In genomic region chr7:127402980-127403379, GRCm38 (mm10) we compare ENCODE assay signal across 19 mouse cellular contexts. TPM values are rescaled to one million over a fixed set of nuclear protein-coding genes. Genes with fewer than 3 reads are reported as not detected.
A peak's percentile ranks its signal among the peaks of the same experiment; 100 is the strongest.
DNase-seq lines count a peak whose midpoint lies in the region; ATAC-seq and TF ChIP-seq lines count a peak whose summit lies in the region.
"Had no signal": no experiment of that assay in that cellular context is flagged by ENCODE, and none has a peak within 500 bp of the region (broad histone marks: within the 10 kb centered on the region; RNA-seq: fewer than 3 reads in every experiment).

No protein-coding gene starts in this region.

- no peak overlapping the region for H3K4me2 ChIP-seq in liver, postnatal 0 days (ENCODE audit: low read depth, low read length)
- no peak overlapping the region for H3K4me2 ChIP-seq in liver, embryonic 11.5 days
- H3K4me2 ChIP-seq: forebrain, embryonic 13.5 days; liver, embryonic 13.5 days; midbrain, embryonic 12.5 days had no signal

- H3K27me3 ChIP-seq in liver, postnatal 0 days (ENCODE audit: insufficient read depth, low read length) = no peaks in the 10 kb centered on the region
- no peaks in the 10 kb centered on the region for H3K27me3 ChIP-seq in liver, embryonic 11.5 days (replicated peaks; ENCODE audit: control insufficient read depth, insufficient read depth, low read length)
- no peaks in the 10 kb centered on the region for H3K27me3 ChIP-seq in ES-Bruce4 (ENCODE audit: control insufficient read depth, insufficient read depth, low read length, poor library complexity, severe bottlenecking)
- H3K27me3 ChIP-seq: forebrain, embryonic 13.5 days; midbrain, embryonic 12.5 days had no signal

- H3K4me1 ChIP-seq in liver, postnatal 0 days (ENCODE audit: insufficient read depth) = peaks cover 5% of the 10 kb centered on the region; the same call in 1 of the 2 replicates
- peaks cover 4% of the 10 kb centered on the region; the same call in 1 of the 2 replicates for H3K4me1 ChIP-seq in liver, embryonic 11.5 days (replicated peaks; ENCODE audit: control insufficient read depth, insufficient read depth, low read length)
- no peaks in the 10 kb centered on the region for H3K4me1 ChIP-seq in ES-Bruce4 (ENCODE audit: control insufficient read depth, insufficient read depth, low read length)

- TF ChIP-seq POLR2A in ES-Bruce4 (IDR thresholded peaks at IDR 0.05; ENCODE audit: insufficient read depth, low read length) = no peak

- no peaks in the 10 kb centered on the region for H3K9me3 ChIP-seq in liver, postnatal 0 days (ENCODE audit: low read length)
- no peaks in the 10 kb centered on the region for H3K9me3 ChIP-seq in liver, embryonic 11.5 days (ENCODE audit: control insufficient read depth, low read length)
- H3K9me3 ChIP-seq in ES-Bruce4 (replicated peaks; ENCODE audit: control insufficient read depth, insufficient read depth, low read length, poor library complexity, severe bottlenecking) = no peaks in the 10 kb centered on the region
- H3K9me3 ChIP-seq: forebrain, embryonic 13.5 days; liver, embryonic 13.5 days; midbrain, embryonic 12.5 days had no signal

- intact Hi-C loops in gastrocnemius, adult 2 months (cut with DNase I) = no loop called here

- DNase-seq in gastrocnemius, adult 2 months = no peak
- no peak for DNase-seq in gastrocnemius, postnatal 10 days
- no peak for DNase-seq in liver, postnatal 0 days
- no peak for DNase-seq in liver, embryonic 11.5 days (ENCODE audit: low spot score)
- DNase-seq in cerebellum, postnatal 25 days = no peak
- DNase-seq in urinary bladder, postnatal 4 days (ENCODE audit: low spot score in 2 of 2) = no peak
- DNase-seq: cerebellum, adult 11 months; cerebellum, postnatal 14 days; heart, postnatal 4 days; kidney, adult 8-10 months; kidney, postnatal 4 days; liver, embryonic 13.5 days; lung, postnatal 36 days; right cerebral cortex, postnatal 14 days had no signal

- H3K36me3 ChIP-seq in liver, postnatal 0 days (replicated peaks; ENCODE audit: insufficient read depth, low read length) = no peaks in the 10 kb centered on the region
- 0 out of 2 replicates have a peak, but pooled peaks cover 3% of the 10 kb centered on the region for H3K36me3 ChIP-seq in liver, embryonic 11.5 days (ENCODE audit: control insufficient read depth, insufficient read depth, low read length)
- H3K36me3 ChIP-seq in ES-Bruce4 (ENCODE audit: control insufficient read depth, insufficient read depth, low read length, poor library complexity, severe bottlenecking) = no peaks in the 10 kb centered on the region
- H3K36me3 ChIP-seq: midbrain, embryonic 12.5 days had no signal

- H3K27ac ChIP-seq in gastrocnemius, adult 2 months = no peak overlapping the region
- H3K27ac ChIP-seq in liver, postnatal 0 days (ENCODE audit: low read depth) = no peak overlapping the region
- no peak overlapping the region for H3K27ac ChIP-seq in liver, embryonic 11.5 days (ENCODE audit: low read depth, low read length)
- H3K27ac ChIP-seq in ES-Bruce4 (ENCODE audit: insufficient read depth, low read length) = no peak overlapping the region
- H3K27ac ChIP-seq: forebrain, embryonic 13.5 days; liver, embryonic 13.5 days; midbrain, embryonic 12.5 days had no signal

- H3K4me3 ChIP-seq in gastrocnemius, adult 2 months = no peak overlapping the region
- H3K4me3 ChIP-seq in liver, postnatal 0 days (ENCODE audit: low read depth, low read length) = no peak overlapping the region
- no peak overlapping the region for H3K4me3 ChIP-seq in liver, embryonic 11.5 days (ENCODE audit: low read depth, low read length)
- no peak overlapping the region for H3K4me3 ChIP-seq in ES-Bruce4 (ENCODE audit: low read depth, low read length)
- H3K4me3 ChIP-seq: forebrain, embryonic 13.5 days; liver, embryonic 13.5 days; midbrain, embryonic 12.5 days had no signal

- 66% methylated on average over 2 of the region's 2 CpGs for WGBS in liver, postnatal 0 days (ENCODE audit: insufficient replicate concordance)
- WGBS in liver, embryonic 11.5 days = 48% methylated on average over 2 of the region's 2 CpGs

- ATAC-seq in liver, postnatal 0 days = no peak
- ATAC-seq in liver, embryonic 11.5 days (replicated peaks; ENCODE audit: low FRiP score) = no peak
- peak; percentile 58; the same call in 1 of the 2 replicates for ATAC-seq in megakaryocyte-erythroid progenitor cell, adult 5-6 weeks (replicated peaks; ENCODE audit: low FRiP score, low TSS enrichment, poor library complexity, severe bottlenecking)
- ATAC-seq: forebrain, embryonic 13.5 days; hindbrain, embryonic 16.5 days had no signal

- no peak overlapping the region for H3K9ac ChIP-seq in liver, postnatal 0 days (replicated peaks)
- H3K9ac ChIP-seq in liver, embryonic 11.5 days (ENCODE audit: low read depth, low read length) = no peak overlapping the region
- no peak overlapping the region for H3K9ac ChIP-seq in ES-Bruce4 (ENCODE audit: low read depth, poor library complexity, severe bottlenecking)
- H3K9ac ChIP-seq: forebrain, embryonic 13.5 days; liver, embryonic 13.5 days; midbrain, embryonic 12.5 days had no signal

- no peak for TF ChIP-seq EP300 in liver, postnatal 0 days (IDR thresholded peaks at IDR 0.05; ENCODE audit: low read depth)
- TF ChIP-seq EP300 in ES-Bruce4 (IDR thresholded peaks at IDR 0.05; ENCODE audit: insufficient read depth, low read depth, low read length) = no peak

- peak; percentile 17; the same call in 1 of the 2 replicates for TF ChIP-seq CTCF in gastrocnemius, adult 2 months (IDR thresholded peaks at IDR 0.05)
- peak; percentile 41 for TF ChIP-seq CTCF in liver, postnatal 0 days (IDR thresholded peaks at IDR 0.05; ENCODE audit: low read depth)
- peak; percentile 52 for TF ChIP-seq CTCF in ES-Bruce4 (IDR thresholded peaks at IDR 0.05; ENCODE audit: low read depth, low read length)

RNA-seq across cellular contexts. Expression of gene Zfp764, which starts 3.6 kb away (rescaled TPM):
- total RNA-seq in gastrocnemius, adult 2 months (2021) = 1 to 10 TPM; 1.7 to 2.5 TPM
- 1 to 10 TPM; 2.8 to 4.3 TPM for total RNA-seq in gastrocnemius, postnatal 10 days (2021)
- polyA plus RNA-seq in liver, postnatal 0 days (2015; fragmentation: Nextera tagmentation; extraction: Ambion mirVana) = 0.98 and 1.1 TPM in 2 replicates
- polyA plus RNA-seq in liver, embryonic 11.5 days (2014; fragmentation: Nextera tagmentation; extraction: Ambion mirVana) = 4.6 and 4.8 TPM in 2 replicates
- polyA plus RNA-seq in ES-Bruce4 (2011; ENCODE audit: insufficient read depth, insufficient read length, low read depth, missing spikeins) = 1.4 and 1.9 TPM in 2 replicates
- 1.8 and 6.5 TPM in 2 replicates for total RNA-seq in megakaryocyte-erythroid progenitor cell, adult 5-6 weeks (2014; fragmentation: Nextera tagmentation)
- total RNA-seq in megakaryocyte-erythroid progenitor cell, adult 5-6 weeks (2017) = 3.7 and 4.2 TPM in 2 replicates

RNA-seq across cellular contexts. Expression of gene E430018J23Rik, which starts 9.6 kb away (rescaled TPM):
- total RNA-seq in gastrocnemius, adult 2 months (2021) = 1 to 10 TPM; 1.2 to 1.3 TPM
- total RNA-seq in gastrocnemius, postnatal 10 days (2021) = 1 to 10 TPM; 2.9 to 3.7 TPM
- polyA plus RNA-seq in liver, postnatal 0 days (2015; fragmentation: Nextera tagmentation; extraction: Ambion mirVana) = 1.9 and 2.6 TPM in 2 replicates
- polyA plus RNA-seq in liver, embryonic 11.5 days (2014; fragmentation: Nextera tagmentation; extraction: Ambion mirVana) = 3.3 and 4.2 TPM in 2 replicates
- 2.0 and 6.1 TPM in 2 replicates for polyA plus RNA-seq in ES-Bruce4 (2011; ENCODE audit: insufficient read depth, insufficient read length, low read depth, missing spikeins)
- 3.1 and 8.6 TPM in 2 replicates for total RNA-seq in megakaryocyte-erythroid progenitor cell, adult 5-6 weeks (2014; fragmentation: Nextera tagmentation)
- 7.8 TPM in 2 replicates for total RNA-seq in megakaryocyte-erythroid progenitor cell, adult 5-6 weeks (2017)

RNA-seq across cellular contexts. Expression of gene 9130019O22Rik, which starts 16.0 kb away (rescaled TPM):
- total RNA-seq in gastrocnemius, adult 2 months (2021) = 1 to 10 TPM; 1.6 to 2.4 TPM
- 1 to 10 TPM; 1.7 to 2.7 TPM for total RNA-seq in gastrocnemius, postnatal 10 days (2021)
- 0.89 and 1.2 TPM in 2 replicates for polyA plus RNA-seq in liver, postnatal 0 days (2015; fragmentation: Nextera tagmentation; extraction: Ambion mirVana)
- polyA plus RNA-seq in liver, embryonic 11.5 days (2014; fragmentation: Nextera tagmentation; extraction: Ambion mirVana) = 2.4 and 3.0 TPM in 2 replicates
- polyA plus RNA-seq in ES-Bruce4 (2011; ENCODE audit: insufficient read depth, insufficient read length, low read depth, missing spikeins) = 1.7 and 2.1 TPM in 2 replicates
- total RNA-seq in megakaryocyte-erythroid progenitor cell, adult 5-6 weeks (2014; fragmentation: Nextera tagmentation) = 2.3 and 4.0 TPM in 2 replicates
- 3.6 and 4.8 TPM in 2 replicates for total RNA-seq in megakaryocyte-erythroid progenitor cell, adult 5-6 weeks (2017)

RNA-seq across cellular contexts. Expression of gene Zfp688, which starts 18.9 kb away (rescaled TPM):
- 1 to 10 TPM; 1.5 to 2.1 TPM for total RNA-seq in gastrocnemius, adult 2 months (2021)
- 1 to 10 TPM; 3.2 to 4.5 TPM for total RNA-seq in gastrocnemius, postnatal 10 days (2021)
- polyA plus RNA-seq in liver, postnatal 0 days (2015; fragmentation: Nextera tagmentation; extraction: Ambion mirVana) = 8.7 and 10.1 TPM in 2 replicates
- 18.7 and 19.5 TPM in 2 replicates for polyA plus RNA-seq in liver, embryonic 11.5 days (2014; fragmentation: Nextera tagmentation; extraction: Ambion mirVana)
- polyA plus RNA-seq in ES-Bruce4 (2011; ENCODE audit: insufficient read depth, insufficient read length, low read depth, missing spikeins) = 20.3 and 24.9 TPM in 2 replicates
- 6.9 and 14.9 TPM in 2 replicates for total RNA-seq in megakaryocyte-erythroid progenitor cell, adult 5-6 weeks (2014; fragmentation: Nextera tagmentation)
- 6.8 and 11.2 TPM in 2 replicates for total RNA-seq in megakaryocyte-erythroid progenitor cell, adult 5-6 weeks (2017)

RNA-seq across cellular contexts. Expression of gene Zfp747, which starts 27.1 kb away (rescaled TPM):
- 1 to 10 TPM; 3.7 to 3.8 TPM for total RNA-seq in gastrocnemius, adult 2 months (2021)
- 1 to 10 TPM; 3.6 to 5.1 TPM for total RNA-seq in gastrocnemius, postnatal 10 days (2021)
- polyA plus RNA-seq in liver, postnatal 0 days (2015; fragmentation: Nextera tagmentation; extraction: Ambion mirVana) = 1.5 TPM in 2 replicates
- 4.9 and 5.8 TPM in 2 replicates for polyA plus RNA-seq in liver, embryonic 11.5 days (2014; fragmentation: Nextera tagmentation; extraction: Ambion mirVana)
- polyA plus RNA-seq in ES-Bruce4 (2011; ENCODE audit: insufficient read depth, insufficient read length, low read depth, missing spikeins) = 4.2 and 7.5 TPM in 2 replicates
- 7.7 and 8.3 TPM in 2 replicates for total RNA-seq in megakaryocyte-erythroid progenitor cell, adult 5-6 weeks (2014; fragmentation: Nextera tagmentation)
- total RNA-seq in megakaryocyte-erythroid progenitor cell, adult 5-6 weeks (2017) = 4.0 and 10.9 TPM in 2 replicates
